In genomic region chr6:50937094-50937493, GRCm38 (mm10) we compare ENCODE assay signal across 9 mouse cellular contexts.
DNase-seq lines count a peak whose midpoint lies in the region; ATAC-seq and TF ChIP-seq lines count a peak whose summit lies in the region.
"Had no signal": no experiment of that assay in that cellular context is flagged by ENCODE, and none has a peak within 500 bp of the region (broad histone marks: within the 10 kb centered on the region; RNA-seq: fewer than 3 reads in every experiment).

No protein-coding gene starts in this region.

- no peak for ATAC-seq in neural tube, embryonic 15.5 days (ENCODE audit: low FRiP score)
- ATAC-seq in liver, postnatal 0 days = no peak

- no peak overlapping the region for H3K4me2 ChIP-seq in neural tube, embryonic 15.5 days
- no peak overlapping the region for H3K4me2 ChIP-seq in liver, postnatal 0 days (ENCODE audit: low read depth, low read length)
- H3K4me2 ChIP-seq: heart, embryonic 15.5 days had no signal

- no peaks in the 10 kb centered on the region for H3K9me3 ChIP-seq in neural tube, embryonic 15.5 days (replicated peaks)
- H3K9me3 ChIP-seq in liver, postnatal 0 days (ENCODE audit: low read length) = no peaks in the 10 kb centered on the region
- H3K9me3 ChIP-seq: heart, embryonic 15.5 days had no signal

- no peak for TF ChIP-seq POLR2A in embryonic fibroblast, embryonic 13.5 days (IDR thresholded peaks at IDR 0.05; ENCODE audit: low read depth, low read length)

- H3K4me1 ChIP-seq in neural tube, embryonic 15.5 days = peaks cover 25% of the 10 kb centered on the region
- no peaks in the 10 kb centered on the region for H3K4me1 ChIP-seq in embryonic fibroblast, embryonic 13.5 days (ENCODE audit: control insufficient read depth, insufficient read depth, low read length)
- no peaks in the 10 kb centered on the region for H3K4me1 ChIP-seq in liver, postnatal 0 days (ENCODE audit: insufficient read depth)

- no peak overlapping the region for H3K4me3 ChIP-seq in neural tube, embryonic 15.5 days (replicated peaks)
- H3K4me3 ChIP-seq in embryonic fibroblast, embryonic 13.5 days (ENCODE audit: insufficient read depth, low read length) = no peak overlapping the region
- H3K4me3 ChIP-seq in liver, postnatal 0 days (ENCODE audit: low read depth, low read length) = no peak overlapping the region
- H3K4me3 ChIP-seq: heart, embryonic 15.5 days had no signal

- no peak for TF ChIP-seq EP300 in liver, postnatal 0 days (IDR thresholded peaks at IDR 0.05; ENCODE audit: low read depth)

- peak; percentile 80 for DNase-seq in neural tube, embryonic 10.5 days (ENCODE audit: extremely low spot score, low spot score)
- peak; percentile 78 for DNase-seq in brain, adult 2 months (ENCODE audit: low read depth, low spot score)
- peak; percentile 81 for DNase-seq in kidney, postnatal 14 days
- DNase-seq in liver, postnatal 0 days = peak; percentile 83
- DNase-seq in right cerebral cortex, postnatal 14 days = peak; percentile 76
- DNase-seq in urinary bladder, postnatal 4 days (ENCODE audit: low spot score in 2 of 2) = peak; percentile 62 to 78

- H3K27ac ChIP-seq in neural tube, embryonic 15.5 days (replicated peaks) = no peak overlapping the region
- H3K27ac ChIP-seq in embryonic fibroblast, embryonic 13.5 days (ENCODE audit: insufficient read depth, low read length) = no peak overlapping the region
- H3K27ac ChIP-seq in liver, postnatal 0 days (ENCODE audit: low read depth) = no peak overlapping the region
- H3K27ac ChIP-seq: heart, embryonic 15.5 days had no signal

- H3K9ac ChIP-seq in neural tube, embryonic 15.5 days (replicated peaks) = no peak overlapping the region
- no peak overlapping the region for H3K9ac ChIP-seq in liver, postnatal 0 days (replicated peaks)
- H3K9ac ChIP-seq: heart, embryonic 15.5 days had no signal

- WGBS in neural tube, embryonic 15.5 days = 28% methylated on average over 9 of the region's 9 CpGs
- 27% methylated on average over 9 of the region's 9 CpGs for WGBS in liver, postnatal 0 days (ENCODE audit: insufficient replicate concordance)

- H3K36me3 ChIP-seq in neural tube, embryonic 15.5 days = no peaks in the 10 kb centered on the region
- no peaks in the 10 kb centered on the region for H3K36me3 ChIP-seq in liver, postnatal 0 days (replicated peaks; ENCODE audit: insufficient read depth, low read length)
- H3K36me3 ChIP-seq: heart, embryonic 15.5 days had no signal

- no peaks in the 10 kb centered on the region for H3K27me3 ChIP-seq in neural tube, embryonic 15.5 days (replicated peaks)
- no peaks in the 10 kb centered on the region for H3K27me3 ChIP-seq in liver, postnatal 0 days (ENCODE audit: insufficient read depth, low read length)

- TF ChIP-seq CTCF in embryonic fibroblast, embryonic 13.5 days (IDR thresholded peaks at IDR 0.05; ENCODE audit: borderline replicate concordance, insufficient read depth, low read length) = peak; percentile 97
- peak; percentile 100 for TF ChIP-seq CTCF in liver, postnatal 0 days (IDR thresholded peaks at IDR 0.05; ENCODE audit: low read depth)
